Mouse (Mus musculus): ENCODE data around the gene Actr1a. TPM values are rescaled to one million over a fixed set of nuclear protein-coding genes. Genes with fewer than 3 reads are reported as not detected.

Gene Actr1a
- polyA plus RNA-seq, 1 experiment from 2014 or later, result 126 TPM

DNA sequence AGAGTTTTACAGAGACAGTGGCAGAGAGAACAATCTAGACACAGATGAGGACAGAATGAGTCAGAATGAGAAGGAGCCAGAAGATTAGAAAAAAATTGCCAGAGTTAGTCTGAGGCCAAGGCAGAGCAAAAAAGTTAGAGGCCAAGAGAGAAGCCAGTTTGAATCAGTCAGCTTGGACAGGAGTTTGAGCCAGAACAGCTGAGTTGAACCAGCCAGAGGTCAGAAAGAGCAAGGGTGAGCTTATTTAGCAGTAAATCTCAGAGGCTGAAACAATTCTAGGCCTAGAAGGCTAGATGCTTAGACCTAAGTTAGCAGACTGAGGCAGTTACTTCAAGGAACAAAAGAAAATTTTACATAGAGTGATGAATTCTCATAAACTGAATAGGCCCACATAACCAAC is 33.7 kb upstream of the Actr1a start:
- Histone ChIP-seq H3K9ac (ENCODE audit: low read length) (no peak overlapping the region), H3K4me2 (ENCODE audit: low read length) (no peak overlapping the region), H3K27ac (replicated peaks in 1 of 2; ENCODE audit: control insufficient read depth in 1 of 2, insufficient read depth in 1 of 2, low read depth in 2 of 2, low read length in 2 of 2) (no peak overlapping the region), H3K36me3 (ENCODE audit: control insufficient read depth, insufficient read depth, low read length) (peaks cover 6% of the 10 kb centered on the region; the same call in 1 of the 2 replicates), H3K27me3 (ENCODE audit: control insufficient read depth, insufficient read depth, low read length) (no peaks in the 10 kb centered on the region), H3K9me3 (ENCODE audit: control insufficient read depth, low read length) (no peaks in the 10 kb centered on the region), H3K4me3 (ENCODE audit: control insufficient read depth in 1 of 2, insufficient read depth in 1 of 2, low read depth in 1 of 2, low read length in 2 of 2) (no peak overlapping the region), H3K4me1 (ENCODE audit: control insufficient read depth in 2 of 2, insufficient read depth in 2 of 2, low read length in 2 of 2) (peaks cover 0 to 7% of the 10 kb centered on the region in 2 experiments; a peak in 1 of 4 replicates)
- no peak for ATAC-seq (ENCODE audit: insufficient number of reproducible peaks, insufficient read depth, low FRiP score, low read depth)

DNA sequence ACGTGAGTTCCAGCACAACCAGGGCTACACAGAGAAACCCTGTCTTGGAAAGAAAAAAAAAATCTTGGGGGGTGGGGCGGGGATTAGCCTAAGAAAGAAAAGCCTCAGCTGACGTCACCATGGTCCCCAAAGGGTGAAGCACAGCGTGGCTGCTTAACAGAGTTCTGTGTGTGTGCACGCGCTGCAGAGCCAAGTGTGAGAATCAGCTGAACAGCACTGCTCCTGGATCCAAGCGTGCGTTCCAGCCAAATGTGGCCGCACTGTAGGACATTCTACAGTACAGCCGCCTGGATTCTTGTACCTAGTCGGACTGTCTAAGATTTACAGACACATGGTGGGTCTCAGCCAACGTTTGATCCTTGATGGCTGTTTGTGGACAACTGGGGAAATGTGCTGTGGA is 30.9 kb upstream of the Actr1a start:
- peaks cover 6% of the 10 kb centered on the region; the same call in 1 of the 2 replicates for H3K36me3 ChIP-seq (ENCODE audit: control insufficient read depth, insufficient read depth, low read length)
- 82% methylated on average over 12 of the region's 12 CpGs for WGBS
- ATAC-seq (ENCODE audit: insufficient number of reproducible peaks, insufficient read depth, low FRiP score, low read depth), result no peak

DNA sequence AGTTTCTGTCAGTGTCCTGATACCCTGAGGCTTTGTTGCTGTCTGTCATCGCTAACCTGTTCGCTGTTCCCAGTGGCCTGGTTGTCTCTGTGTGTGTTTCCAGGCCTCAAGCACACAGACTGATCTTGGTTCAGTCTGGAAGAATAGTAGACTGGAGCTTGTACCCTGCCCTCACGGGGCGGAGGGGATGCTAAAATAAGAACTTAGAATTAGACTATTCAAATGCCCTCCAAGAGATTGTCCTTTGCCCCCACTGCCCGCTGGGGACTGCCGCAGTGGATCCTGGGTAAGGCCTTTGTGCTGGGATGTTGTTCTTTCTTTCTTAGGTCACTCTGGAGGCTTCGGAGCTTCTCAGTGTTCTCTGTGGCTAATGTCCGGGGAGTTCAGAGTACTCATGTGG is 29.7 kb upstream of the Actr1a start:
- Histone ChIP-seq H3K36me3 (ENCODE audit: control insufficient read depth, insufficient read depth, low read length) (peaks cover 6% of the 10 kb centered on the region; the same call in 1 of the 2 replicates), H3K4me2 (ENCODE audit: low read length) (no peak overlapping the region), H3K27me3 (ENCODE audit: control insufficient read depth, insufficient read depth, low read length) (no peaks in the 10 kb centered on the region), H3K27ac (replicated peaks in 1 of 2; ENCODE audit: control insufficient read depth in 1 of 2, insufficient read depth in 1 of 2, low read depth in 2 of 2, low read length in 2 of 2) (peak overlapping the region in 1 of 2 experiments; percentile 10; a peak in 1 of 4 replicates), H3K4me1 (ENCODE audit: control insufficient read depth in 2 of 2, insufficient read depth in 2 of 2, low read length in 2 of 2) (peaks cover 5 to 22% of the 10 kb centered on the region in 2 experiments; a peak in 2 of 4 replicates), H3K9me3 (ENCODE audit: control insufficient read depth, low read length) (no peaks in the 10 kb centered on the region), H3K9ac (ENCODE audit: low read length) (no peak overlapping the region), H3K4me3 (ENCODE audit: control insufficient read depth in 1 of 2, insufficient read depth in 1 of 2, low read depth in 1 of 2, low read length in 2 of 2) (no peak overlapping the region)
- 68% methylated on average over 8 of the region's 8 CpGs for WGBS
- no peak for ATAC-seq (ENCODE audit: insufficient number of reproducible peaks, insufficient read depth, low FRiP score, low read depth)

More for the DNA sequence above, 30.9 kb upstream of the Actr1a start:
- Histone ChIP-seq H3K4me1 (ENCODE audit: control insufficient read depth in 2 of 2, insufficient read depth in 2 of 2, low read length in 2 of 2) (peaks cover 5 to 22% of the 10 kb centered on the region in 2 experiments; a peak in 2 of 4 replicates), H3K4me3 (ENCODE audit: control insufficient read depth in 1 of 2, insufficient read depth in 1 of 2, low read depth in 1 of 2, low read length in 2 of 2) (no peak overlapping the region), H3K27ac (replicated peaks in 1 of 2; ENCODE audit: control insufficient read depth in 1 of 2, insufficient read depth in 1 of 2, low read depth in 2 of 2, low read length in 2 of 2) (no peak overlapping the region), H3K9ac (ENCODE audit: low read length) (no peak overlapping the region), H3K4me2 (ENCODE audit: low read length) (no peak overlapping the region), H3K9me3 (ENCODE audit: control insufficient read depth, low read length) (no peaks in the 10 kb centered on the region), H3K27me3 (ENCODE audit: control insufficient read depth, insufficient read depth, low read length) (no peaks in the 10 kb centered on the region)

DNA sequence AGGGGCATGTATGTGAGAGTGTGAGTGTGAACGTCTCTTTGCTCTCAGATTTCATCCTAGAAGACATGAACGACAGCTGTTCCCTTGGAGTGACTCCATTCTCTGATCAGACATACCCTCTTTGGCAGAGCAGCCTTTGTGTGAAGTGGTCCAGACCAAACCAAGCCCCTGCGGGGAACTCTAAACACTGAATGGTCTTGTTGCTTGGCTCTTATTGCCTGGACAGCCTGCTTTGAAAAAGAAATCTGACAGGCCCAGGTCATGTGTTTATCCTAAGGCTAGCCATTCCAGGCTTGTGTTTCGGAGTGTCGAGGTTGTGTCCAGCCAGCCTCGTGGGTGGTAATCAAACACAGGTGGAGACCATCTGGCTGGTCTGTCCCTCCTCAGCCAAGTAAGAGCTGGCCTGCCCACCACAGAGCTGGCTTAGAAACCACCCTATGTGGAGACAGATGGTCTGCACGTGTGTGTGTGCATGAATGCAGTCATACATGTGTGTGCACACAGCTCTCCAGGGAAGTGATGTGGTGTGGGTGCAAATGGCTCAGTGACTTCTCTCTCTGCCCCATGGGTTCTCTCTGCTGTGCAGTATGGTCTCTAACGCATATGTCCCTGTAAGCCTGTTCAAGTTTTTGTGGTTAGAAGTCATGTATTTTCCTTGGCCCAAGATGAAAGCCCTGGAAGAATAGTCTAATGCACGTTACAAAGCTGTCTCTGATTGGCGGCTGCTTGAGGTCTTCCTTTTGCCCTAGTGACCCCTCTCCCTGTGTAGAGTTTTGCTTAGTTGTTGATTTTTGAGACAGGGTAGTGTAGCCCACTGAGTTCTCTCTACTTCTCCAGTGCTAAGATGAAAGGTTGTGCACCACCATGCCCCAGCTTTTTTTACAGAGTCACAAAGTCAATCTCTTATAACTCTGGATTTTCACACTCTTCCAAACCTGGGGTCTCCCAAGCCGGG is 27.1 kb upstream of the Actr1a start:
- H3K9ac ChIP-seq (ENCODE audit: low read length), result no peak overlapping the region
- H3K9me3 ChIP-seq (ENCODE audit: control insufficient read depth, low read length), result no peaks in the 10 kb centered on the region
- ATAC-seq (ENCODE audit: insufficient number of reproducible peaks, insufficient read depth, low FRiP score, low read depth), result no peak
- H3K4me3 ChIP-seq (ENCODE audit: control insufficient read depth in 1 of 2, insufficient read depth in 1 of 2, low read depth in 1 of 2, low read length in 2 of 2), result no peak overlapping the region
- H3K4me2 ChIP-seq (ENCODE audit: low read length), result no peak overlapping the region
- peaks cover 6% of the 10 kb centered on the region; the same call in 1 of the 2 replicates for H3K36me3 ChIP-seq (ENCODE audit: control insufficient read depth, insufficient read depth, low read length)
- H3K27me3 ChIP-seq (ENCODE audit: control insufficient read depth, insufficient read depth, low read length), result no peaks in the 10 kb centered on the region
- WGBS, result 55% methylated on average over 11 of the region's 11 CpGs
- peaks cover 5 to 26% of the 10 kb centered on the region in 2 experiments; a peak in 3 of 4 replicates for H3K4me1 ChIP-seq (ENCODE audit: control insufficient read depth in 2 of 2, insufficient read depth in 2 of 2, low read length in 2 of 2)
- no peak overlapping the region for H3K27ac ChIP-seq (replicated peaks in 1 of 2; ENCODE audit: control insufficient read depth in 1 of 2, insufficient read depth in 1 of 2, low read depth in 2 of 2, low read length in 2 of 2)

DNA sequence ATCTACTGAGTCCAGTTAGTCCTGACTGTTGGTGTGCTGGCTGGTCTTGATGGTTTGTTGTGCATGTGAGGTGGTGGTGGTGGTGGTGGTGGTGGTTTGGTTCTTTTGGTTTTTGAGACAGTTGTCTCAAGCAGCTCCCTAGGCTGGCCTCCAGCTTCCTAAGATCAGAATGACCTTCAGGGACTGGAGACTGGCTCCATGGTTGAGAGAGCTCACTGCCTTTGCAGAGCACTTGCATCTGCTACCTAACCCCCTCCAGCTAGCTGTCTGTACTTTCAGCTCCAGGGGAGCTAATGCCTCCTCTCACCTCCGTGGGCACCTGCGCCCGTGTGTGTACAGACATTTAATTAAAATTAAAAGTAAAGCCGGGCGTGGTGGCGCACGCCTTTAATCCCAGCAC is 24.9 kb upstream of the Actr1a start:
- H3K36me3 ChIP-seq (ENCODE audit: control insufficient read depth, insufficient read depth, low read length), result peaks cover 6% of the 10 kb centered on the region; the same call in 1 of the 2 replicates
- H3K27ac ChIP-seq (replicated peaks in 1 of 2; ENCODE audit: control insufficient read depth in 1 of 2, insufficient read depth in 1 of 2, low read depth in 2 of 2, low read length in 2 of 2), result no peak overlapping the region
- no peaks in the 10 kb centered on the region for H3K27me3 ChIP-seq (ENCODE audit: control insufficient read depth, insufficient read depth, low read length)
- H3K9me3 ChIP-seq (ENCODE audit: control insufficient read depth, low read length), result no peaks in the 10 kb centered on the region
- no peak overlapping the region for H3K4me2 ChIP-seq (ENCODE audit: low read length)
- H3K4me3 ChIP-seq (ENCODE audit: control insufficient read depth in 1 of 2, insufficient read depth in 1 of 2, low read depth in 1 of 2, low read length in 2 of 2), result no peak overlapping the region
- ATAC-seq (ENCODE audit: insufficient number of reproducible peaks, insufficient read depth, low FRiP score, low read depth), result no peak
- H3K9ac ChIP-seq (ENCODE audit: low read length), result no peak overlapping the region
- 96% methylated on average over 7 of the region's 7 CpGs for WGBS
- H3K4me1 ChIP-seq (ENCODE audit: control insufficient read depth in 2 of 2, insufficient read depth in 2 of 2, low read length in 2 of 2), result peaks cover 8 to 25% of the 10 kb centered on the region in 2 experiments; a peak in 3 of 4 replicates

DNA sequence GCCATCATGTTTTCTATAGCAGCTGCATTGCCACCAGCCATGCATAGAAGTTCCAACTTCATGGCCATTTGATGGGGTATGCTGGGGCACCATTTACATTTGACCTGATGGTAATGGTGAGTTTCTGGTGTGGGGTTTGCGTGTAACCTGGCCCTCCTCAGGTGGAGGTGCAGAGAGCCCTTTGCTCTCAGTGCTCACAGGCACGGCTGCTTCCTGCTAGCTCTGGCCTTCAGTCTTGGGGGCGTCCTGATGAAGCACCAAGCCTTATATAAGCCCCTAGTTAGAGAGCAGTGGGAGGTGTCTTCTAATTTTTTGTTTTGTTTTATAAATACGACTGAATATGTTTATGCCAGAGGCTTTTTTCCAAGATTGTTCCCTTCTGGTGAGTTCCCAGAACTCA is 22.5 kb upstream of the Actr1a start:
- no peak overlapping the region for H3K9ac ChIP-seq (ENCODE audit: low read length)
- no peak overlapping the region for H3K27ac ChIP-seq (replicated peaks in 1 of 2; ENCODE audit: control insufficient read depth in 1 of 2, insufficient read depth in 1 of 2, low read depth in 2 of 2, low read length in 2 of 2)
- no peaks in the 10 kb centered on the region for H3K9me3 ChIP-seq (ENCODE audit: control insufficient read depth, low read length)
- H3K4me1 ChIP-seq (ENCODE audit: control insufficient read depth in 2 of 2, insufficient read depth in 2 of 2, low read length in 2 of 2), result peaks cover 8 to 19% of the 10 kb centered on the region in 2 experiments; a peak in 3 of 4 replicates
- H3K36me3 ChIP-seq (ENCODE audit: control insufficient read depth, insufficient read depth, low read length), result no peaks in the 10 kb centered on the region
- no peaks in the 10 kb centered on the region for H3K27me3 ChIP-seq (ENCODE audit: control insufficient read depth, insufficient read depth, low read length)
- H3K4me3 ChIP-seq (ENCODE audit: control insufficient read depth in 1 of 2, insufficient read depth in 1 of 2, low read depth in 1 of 2, low read length in 2 of 2), result no peak overlapping the region
- no peak for ATAC-seq (ENCODE audit: insufficient number of reproducible peaks, insufficient read depth, low FRiP score, low read depth)
- 86% methylated on average over 4 of the region's 4 CpGs for WGBS
- H3K4me2 ChIP-seq (ENCODE audit: low read length), result no peak overlapping the region

DNA sequence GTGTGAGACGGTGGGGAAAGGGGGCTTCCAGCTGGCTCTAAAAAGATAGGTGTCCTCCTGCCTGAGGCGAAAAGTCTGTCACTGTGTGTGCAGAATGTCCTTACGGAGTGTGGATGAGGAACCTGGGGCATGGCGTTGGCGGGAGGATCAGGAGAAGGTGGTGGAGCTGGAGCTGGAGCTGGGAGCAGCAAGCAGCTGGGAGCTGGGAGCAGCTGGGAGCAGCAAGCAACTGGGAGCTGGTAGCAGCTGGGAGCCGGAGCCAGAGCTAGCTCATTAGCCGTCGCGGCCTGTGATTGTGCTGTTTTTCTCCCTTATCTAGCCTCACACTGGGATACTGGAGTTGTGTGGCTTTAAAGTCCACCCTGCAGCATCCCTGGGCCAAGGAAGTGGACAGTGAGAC is 20.7 kb upstream of the Actr1a start:
- Histone ChIP-seq H3K9ac (ENCODE audit: low read length) (no peak overlapping the region), H3K36me3 (ENCODE audit: control insufficient read depth, insufficient read depth, low read length) (no peaks in the 10 kb centered on the region), H3K4me1 (ENCODE audit: control insufficient read depth in 2 of 2, insufficient read depth in 2 of 2, low read length in 2 of 2) (peaks cover 16 to 21% of the 10 kb centered on the region in 2 experiments), H3K9me3 (ENCODE audit: control insufficient read depth, low read length) (no peaks in the 10 kb centered on the region), H3K4me3 (ENCODE audit: control insufficient read depth in 1 of 2, insufficient read depth in 1 of 2, low read depth in 1 of 2, low read length in 2 of 2) (no peak overlapping the region), H3K4me2 (ENCODE audit: low read length) (no peak overlapping the region), H3K27ac (replicated peaks in 1 of 2; ENCODE audit: control insufficient read depth in 1 of 2, insufficient read depth in 1 of 2, low read depth in 2 of 2, low read length in 2 of 2) (no peak overlapping the region), H3K27me3 (ENCODE audit: control insufficient read depth, insufficient read depth, low read length) (no peaks in the 10 kb centered on the region)
- 57% methylated on average over 9 of the region's 9 CpGs for WGBS
- no peak for ATAC-seq (ENCODE audit: insufficient number of reproducible peaks, insufficient read depth, low FRiP score, low read depth)

All from heart, embryonic 14.5 days (tissue).